Mouse (Mus musculus) bone marrow macrophage, adult 2 months (primary cell): Measurements from ENCODE around the gene Cfap58.

Experiments used
- CTCF ChIP-seq: IDR thresholded peaks from 2 replicates; pipeline ENCODE4 v1.5.1; 2012; ENCODE audit warnings: low read depth, mild to moderate bottlenecking, low read length, moderate library complexity
- POLR2A ChIP-seq: IDR thresholded peaks from 2 replicates; pipeline ENCODE4 v1.6.1; 2012; ENCODE audit warnings: mild to moderate bottlenecking, low read depth, low read length, borderline replicate concordance

DNA sequence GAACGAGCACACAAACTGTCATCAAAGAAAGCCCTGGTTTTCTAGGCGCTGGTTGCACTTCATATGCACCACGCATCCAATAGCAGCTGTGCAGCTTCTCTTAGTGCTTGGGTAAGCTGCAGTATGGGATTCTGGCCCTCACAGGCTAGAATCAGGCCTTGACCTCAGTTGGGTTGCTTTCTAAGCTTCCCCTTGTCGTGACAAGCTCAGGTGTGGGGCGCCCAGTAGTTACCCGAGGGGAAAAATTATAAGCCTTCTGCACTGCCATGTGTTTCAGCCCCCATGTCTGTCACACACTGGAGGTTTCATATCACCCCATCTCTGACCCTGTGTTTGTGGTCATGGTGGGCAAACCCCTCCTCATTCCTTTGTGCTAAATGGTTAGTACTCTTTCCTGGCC, 42.0 kb downstream of the Cfap58 start:
- no peak for TF ChIP-seq CTCF
- TF ChIP-seq POLR2A = no peak
